Mouse (Mus musculus) frontal cortex, adult 2 months (tissue): ENCODE measurements around the gene Etv1. TPM values are rescaled to one million over a fixed set of nuclear protein-coding genes. Genes with fewer than 3 reads are reported as not detected.

ENCODE experiments used
- DNase-seq, 2 experiments: peaks; one replicate each; pipeline ENCODE4 v3.0.0; 2022; ENCODE audit warnings: low spot score in 1 of 2; ENCODE audit errors: extremely low spot score in 1 of 2
- polyA plus RNA-seq: library from polyadenylated mRNA; depleted of rRNA; stranded (reverse); fragments of >200 nt; gene quantifications from 2 replicates; pipeline ENCODE4 v1.2.3, GENCODE M21; 2012; rRNA removed

The Etv1 gene
- polyA plus RNA-seq, result 43.0 and 48.2 TPM in 2 replicates

DNA sequence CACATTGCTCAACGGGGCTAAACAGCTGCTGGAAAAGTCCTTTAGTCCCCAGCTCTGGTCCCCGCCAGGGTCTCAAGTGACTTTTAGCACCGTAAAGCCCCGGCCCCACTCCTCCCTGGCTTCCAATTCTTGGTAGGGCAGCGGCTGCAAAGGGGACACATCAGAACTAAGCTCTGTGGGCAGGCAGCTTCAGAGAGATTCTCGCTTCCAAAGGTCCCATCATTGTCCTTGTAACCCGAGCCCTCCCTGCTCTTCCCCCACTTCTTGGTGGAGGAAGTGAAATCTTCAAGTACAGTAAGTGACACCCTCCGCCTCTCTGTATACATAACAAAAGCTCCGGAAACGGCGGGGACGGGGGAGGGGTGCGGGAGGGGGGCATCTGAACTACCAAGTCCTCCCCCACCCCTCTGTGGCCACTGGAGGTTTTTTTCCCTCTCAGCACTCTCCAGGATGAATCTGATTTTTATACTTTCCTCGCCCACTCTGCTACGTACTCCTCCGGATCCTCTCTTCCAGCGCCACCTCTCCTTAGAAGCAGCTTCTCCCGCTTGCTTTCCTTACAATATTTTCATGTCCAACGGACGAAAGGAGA lies at the start of gene Etv1:
TSS of gene Etv1 (plus strand) at position 195 of the 592 bp plus-strand sequence.
- DNase-seq, result peak in 1 of 2 experiments; percentile 51

DNA sequence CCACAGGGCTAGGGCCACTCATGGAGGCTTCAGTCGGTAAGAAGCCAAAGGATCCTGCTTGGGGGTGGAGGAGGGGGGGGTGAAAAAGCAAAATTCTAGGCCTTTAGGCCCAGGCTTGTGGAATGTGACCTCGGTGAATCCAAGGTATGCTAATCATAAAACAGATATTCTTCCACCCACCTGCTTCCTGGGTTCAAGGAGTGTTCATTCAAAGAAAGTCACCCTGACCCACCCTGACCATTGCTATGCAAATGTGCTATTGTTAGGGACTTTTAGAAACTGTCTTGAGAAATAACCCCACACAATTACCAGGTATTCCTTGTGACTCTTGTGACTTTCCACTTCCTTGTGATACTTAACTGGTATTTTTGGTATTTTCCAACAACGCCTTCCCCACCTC lies 49.5 kb upstream of the Etv1 start:
- no peak for DNase-seq

DNA sequence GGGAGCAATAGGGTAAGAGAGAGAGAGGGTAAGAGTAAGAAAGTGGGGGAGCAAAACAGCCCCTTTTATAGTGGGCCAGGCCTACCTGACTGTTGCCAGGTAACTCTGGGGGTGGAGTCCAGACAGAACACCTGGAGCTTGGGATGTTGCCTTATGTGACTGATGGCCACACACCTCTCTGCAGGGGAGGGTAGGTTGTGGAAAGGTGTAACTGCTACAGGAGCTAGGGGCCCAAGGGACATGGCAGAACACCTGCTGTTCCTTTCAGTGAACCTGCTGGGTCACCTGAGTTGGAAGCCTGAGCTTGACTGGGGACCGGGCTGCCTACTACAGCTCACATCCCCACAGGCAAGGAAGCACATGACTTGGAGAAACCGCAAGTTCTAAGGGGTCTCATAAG lies 48.4 kb upstream of the Etv1 start:
- DNase-seq, result no peak

DNA sequence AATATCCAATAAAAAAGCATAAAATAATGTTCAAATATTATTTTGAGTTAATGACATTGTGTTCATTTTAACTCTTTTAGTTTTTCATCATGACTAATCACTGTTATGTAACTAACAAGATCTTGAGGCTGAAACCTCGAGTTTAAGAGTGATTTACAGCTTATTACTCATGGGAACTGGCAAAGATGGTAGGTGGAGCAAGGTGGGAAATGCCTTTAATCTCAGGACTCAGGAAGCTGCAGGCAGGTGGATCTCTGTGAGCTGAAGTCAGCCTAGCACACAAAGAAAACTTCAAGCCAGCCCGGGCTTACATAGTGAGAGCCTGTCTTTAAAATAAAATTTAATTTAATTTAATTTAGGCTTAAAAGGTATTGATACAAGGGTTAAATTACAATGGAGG lies 19.9 kb upstream of the Etv1 start:
- no peak for DNase-seq

DNA sequence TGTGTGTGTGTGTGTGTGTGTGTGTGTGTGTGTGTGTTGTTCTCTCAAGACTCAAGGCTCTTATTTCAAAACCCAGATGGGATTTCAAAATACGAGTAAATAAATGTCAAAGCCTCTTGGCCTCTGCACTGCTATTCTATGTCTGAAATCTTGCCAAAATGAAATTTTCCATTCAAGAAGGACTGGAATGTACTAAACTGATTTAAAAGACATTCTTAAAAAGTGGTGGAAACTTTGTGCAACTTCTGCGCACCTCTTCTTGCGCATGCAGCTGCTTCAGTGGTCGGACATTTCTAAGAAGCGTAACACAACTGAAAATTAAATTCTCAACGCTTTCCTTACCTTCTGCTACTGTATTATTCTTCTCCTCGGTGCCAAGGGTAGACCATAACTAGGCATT lies 1.9 kb upstream of the Etv1 start:
- no peak for DNase-seq

DNA sequence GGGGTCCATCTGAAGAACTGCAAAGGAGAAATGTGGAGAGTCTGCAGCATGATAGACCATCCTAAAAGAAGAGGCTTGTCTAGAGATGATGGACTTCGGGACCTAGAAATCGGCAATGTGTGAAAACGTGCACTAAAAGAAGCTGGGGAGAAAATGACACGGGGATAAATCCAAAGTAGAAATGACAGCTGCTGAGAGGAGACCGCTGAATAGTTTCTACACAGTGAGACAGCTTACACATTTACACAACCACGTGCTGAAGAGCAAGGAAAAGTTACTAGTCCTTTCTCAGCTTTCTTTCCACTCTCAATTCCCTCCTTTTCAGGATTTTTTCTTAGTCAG lies 1.3 kb upstream of the Etv1 start:
- no peak for DNase-seq

DNA sequence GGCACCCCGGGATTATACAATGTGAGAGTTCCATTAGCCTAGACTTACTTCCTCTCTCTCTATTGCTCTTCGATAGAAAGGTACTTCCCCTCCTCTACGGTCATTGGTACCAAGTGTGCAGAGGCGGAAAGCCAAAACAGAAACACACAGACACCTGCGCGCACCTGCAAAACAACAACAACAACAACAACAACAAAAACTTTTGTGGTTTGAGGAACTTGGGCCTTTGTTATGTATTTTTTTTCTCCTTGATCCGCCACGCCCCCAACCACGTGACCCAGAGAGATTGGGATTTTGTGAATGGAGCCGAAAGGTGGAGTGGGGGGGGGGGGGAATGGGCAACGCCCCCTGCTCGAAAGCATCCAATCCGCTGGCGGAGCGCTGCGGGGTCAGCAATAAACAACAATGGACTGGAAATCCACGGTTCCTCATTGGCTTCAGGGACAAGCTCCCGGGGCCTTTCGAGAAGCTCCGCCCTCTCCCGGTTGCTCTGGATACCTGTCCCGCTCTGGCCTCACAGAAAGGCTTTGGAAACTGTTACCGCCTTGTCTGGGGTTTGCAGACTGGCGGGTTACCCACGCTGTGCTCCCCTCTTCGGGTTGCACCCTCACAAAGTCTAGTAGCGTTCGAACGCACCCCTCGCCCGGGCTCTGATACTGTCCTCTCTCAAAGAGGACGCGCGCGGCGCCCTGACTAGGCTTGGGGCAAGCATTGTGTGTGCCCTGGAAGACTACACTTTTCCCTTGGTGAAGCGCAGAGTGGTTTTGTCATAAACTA lies 693 bp upstream of the Etv1 start:
- peak; percentile 72 to 77 for DNase-seq

DNA sequence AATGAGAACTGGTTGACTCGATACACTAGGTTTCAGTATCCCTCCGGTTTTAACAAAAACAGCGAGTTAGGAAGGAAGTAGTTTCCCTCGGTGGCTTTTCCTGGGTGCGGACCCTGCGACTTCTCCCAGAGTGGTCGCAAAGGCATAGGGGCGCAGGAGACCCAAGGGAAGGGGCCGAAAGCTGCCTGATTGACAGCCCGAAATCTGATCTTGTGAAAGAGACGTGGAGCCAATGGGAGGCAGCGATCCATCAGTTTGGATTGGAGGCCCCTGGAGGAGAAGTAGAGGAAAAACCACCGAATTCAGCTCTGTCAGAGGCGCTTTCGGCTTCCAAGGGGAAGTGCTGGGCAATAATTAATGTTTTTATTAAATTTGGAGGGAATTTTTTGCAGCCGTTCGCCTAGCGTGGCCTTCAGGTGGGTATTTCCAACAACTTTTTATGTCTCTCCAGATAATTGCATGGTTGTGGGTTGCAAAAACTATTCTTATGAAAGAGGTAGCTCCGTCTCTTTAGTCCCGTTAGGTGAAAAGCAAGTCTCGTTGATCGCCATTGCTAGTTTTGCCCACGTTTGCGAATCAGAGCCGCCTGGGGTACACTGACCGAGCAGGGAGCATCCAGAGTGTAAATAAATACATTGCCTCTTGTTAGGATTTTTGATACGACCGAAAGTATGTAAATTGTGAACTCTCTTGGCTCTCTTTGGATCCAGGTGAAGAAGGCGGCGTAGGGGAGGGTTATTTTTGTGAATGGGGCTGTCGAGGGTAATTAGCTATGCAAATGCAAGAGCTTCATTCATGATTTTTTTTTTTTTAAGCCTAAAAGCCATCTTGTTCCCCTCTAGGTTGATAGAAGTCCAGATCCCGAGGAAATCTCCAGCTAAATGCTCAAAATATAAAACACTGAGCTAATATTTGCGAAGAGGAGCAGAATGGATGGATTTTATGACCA lies 1.1 kb downstream of the Etv1 start:
- peak; percentile 53 to 76 for DNase-seq

DNA sequence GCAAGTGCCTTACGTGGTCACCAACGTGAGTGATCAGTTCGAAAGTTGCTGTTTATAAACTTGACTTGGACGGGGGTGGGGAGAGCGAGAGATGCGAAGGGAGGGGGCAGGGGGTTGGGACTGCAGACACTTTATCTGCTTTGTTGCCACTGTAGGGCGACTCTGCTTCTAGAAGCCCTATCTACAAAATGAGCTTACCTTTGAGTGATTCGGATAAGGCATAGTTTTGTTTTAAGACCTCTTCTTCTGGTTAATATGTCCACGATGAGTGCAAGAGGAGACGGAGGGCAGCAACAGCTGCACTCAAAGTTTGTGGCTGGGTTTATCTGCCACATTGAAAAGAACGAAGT lies 1.8 kb downstream of the Etv1 start:
- DNase-seq, result peak in 1 of 2 experiments; percentile 22

DNA sequence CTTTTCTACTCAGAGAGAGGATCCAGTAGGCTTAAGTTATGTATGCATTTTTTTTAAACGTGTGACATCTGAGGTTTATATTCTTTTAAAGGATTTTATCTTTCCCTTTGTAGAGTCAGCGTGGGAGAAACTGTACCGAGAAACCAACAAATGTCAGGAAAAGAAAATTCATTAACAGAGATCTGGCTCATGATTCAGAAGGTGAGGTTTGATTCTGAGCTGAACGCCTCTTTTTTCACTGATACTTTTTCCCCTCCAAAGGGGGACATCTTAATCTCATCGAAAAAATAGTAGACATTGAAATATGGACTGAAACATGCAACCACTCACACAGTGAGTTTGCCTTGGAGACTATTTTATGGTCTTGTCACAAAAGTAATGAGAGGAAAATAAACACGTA lies 2.5 kb downstream of the Etv1 start:
- no peak for DNase-seq

DNA sequence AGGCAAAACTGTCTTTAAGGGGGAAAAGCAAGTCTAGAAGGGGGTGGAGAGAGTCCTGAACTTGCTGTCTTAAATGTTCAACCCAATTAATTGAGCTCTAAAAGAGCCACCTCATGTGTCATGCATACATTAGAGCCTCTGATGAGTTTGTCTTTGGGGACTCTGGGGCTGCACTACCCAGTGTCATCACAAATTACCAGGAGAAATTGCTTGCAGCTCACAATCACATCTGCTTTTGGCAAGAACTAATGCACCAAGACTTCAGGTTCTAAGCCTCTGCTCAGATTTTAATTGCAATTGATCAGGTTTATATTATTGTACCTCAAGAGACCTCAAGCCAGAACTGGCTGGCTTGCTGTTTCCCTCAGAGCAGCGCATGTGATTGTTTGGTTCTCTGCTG lies 4.1 kb downstream of the Etv1 start:
- no peak for DNase-seq

DNA sequence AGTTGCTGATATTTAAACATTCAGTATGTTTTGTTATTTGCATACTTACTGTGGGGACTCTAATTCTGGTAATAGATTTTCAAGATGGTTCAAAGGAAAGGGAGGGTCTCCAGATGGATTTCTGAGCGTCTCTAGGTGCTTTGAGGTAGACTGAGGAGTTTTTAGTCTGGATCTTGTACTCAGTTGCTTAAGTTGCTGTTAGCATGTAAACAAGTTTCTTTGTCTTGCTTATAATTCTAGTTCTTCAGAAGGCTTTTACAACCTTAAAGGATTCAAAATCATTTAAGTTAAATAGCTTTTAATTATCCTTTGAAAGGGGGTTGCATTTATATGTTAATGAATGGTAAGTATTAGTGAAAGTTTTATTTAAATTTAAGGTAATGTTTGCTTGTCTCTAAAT lies 5.0 kb downstream of the Etv1 start:
- DNase-seq, result no peak

DNA sequence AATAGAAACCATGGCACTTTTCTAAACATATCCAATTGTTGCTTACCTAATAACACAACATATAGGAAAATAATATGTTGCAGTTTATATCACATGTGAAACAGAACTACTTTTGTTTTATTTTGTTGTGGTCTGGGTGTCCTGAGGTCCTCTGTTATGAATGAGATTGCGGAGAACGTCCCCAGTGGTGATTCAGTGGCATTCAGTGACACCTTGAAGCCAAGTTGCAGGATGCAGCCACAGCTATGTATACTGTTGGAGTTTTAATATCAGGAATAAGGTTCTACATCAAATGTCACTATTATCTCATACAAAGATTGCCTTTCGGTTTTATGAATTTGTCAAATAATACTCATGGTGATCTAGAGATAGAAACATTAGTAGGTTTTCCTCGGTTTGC lies 7.4 kb downstream of the Etv1 start:
- DNase-seq, result no peak

DNA sequence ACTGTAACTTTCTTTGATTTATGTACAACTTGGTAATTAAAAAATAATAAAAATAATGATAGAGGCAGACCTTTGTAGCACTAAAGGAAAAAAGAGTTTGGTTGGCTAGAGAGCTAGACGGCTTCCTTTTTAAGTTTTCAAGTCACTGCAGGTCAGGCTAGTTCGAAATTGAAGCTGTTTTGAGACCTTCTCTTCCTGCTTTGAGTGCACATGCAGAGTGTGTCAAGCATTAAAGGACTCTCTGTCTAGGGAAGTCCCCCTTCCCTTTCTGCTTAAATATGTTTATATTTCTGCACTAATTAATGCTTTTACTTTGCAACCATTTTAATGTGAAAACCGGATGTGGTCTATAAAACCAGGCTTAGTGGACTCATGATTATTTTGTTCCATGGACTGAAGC lies 8.5 kb downstream of the Etv1 start:
- no peak for DNase-seq

DNA sequence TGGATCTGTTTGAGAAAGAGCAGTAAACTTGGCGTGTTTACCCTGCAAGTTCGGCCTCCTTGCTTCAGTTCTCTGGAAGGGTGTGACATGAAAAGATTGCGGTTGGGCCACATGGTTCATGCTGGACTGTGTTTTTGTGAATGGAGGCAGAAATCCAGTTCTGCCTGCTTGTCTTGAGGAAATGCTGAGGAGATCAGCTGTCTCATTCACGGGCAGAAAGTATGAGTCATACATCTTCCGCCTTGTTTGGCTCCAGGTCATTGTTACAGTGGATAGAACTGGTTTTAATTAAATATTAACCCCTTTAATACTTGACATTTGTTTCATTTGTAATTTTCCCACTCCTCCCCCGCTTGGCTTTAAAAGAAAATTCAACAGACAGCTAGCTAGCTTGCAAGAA lies 9.4 kb downstream of the Etv1 start:
- peak in 1 of 2 experiments; percentile 36 for DNase-seq

DNA sequence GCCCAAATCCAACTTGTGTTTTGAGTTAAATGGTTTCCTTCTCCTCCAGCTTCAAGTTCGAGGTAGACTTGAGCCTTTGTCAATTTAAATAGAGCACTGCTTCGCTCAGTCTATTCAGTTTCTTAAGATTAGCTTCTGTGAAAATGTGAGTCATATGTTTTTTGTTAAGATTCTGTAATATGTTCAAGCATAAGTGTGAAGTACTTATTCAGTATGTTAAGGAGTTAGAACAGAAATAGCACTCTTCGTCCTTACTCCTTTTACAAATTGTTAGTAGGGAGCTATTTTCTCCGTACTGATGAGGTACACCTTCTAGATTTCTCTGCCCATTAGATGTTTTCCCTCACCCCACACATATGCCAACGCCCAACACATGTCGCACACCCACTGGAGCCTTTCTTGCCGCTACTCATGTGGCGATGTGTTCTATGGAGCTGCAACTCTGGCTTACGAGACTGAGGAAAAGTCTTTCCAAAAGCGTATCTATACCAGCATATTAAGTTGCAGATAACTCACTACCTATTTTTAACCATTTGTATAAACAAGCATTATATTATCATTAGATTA lies 10.7 kb downstream of the Etv1 start:
- DNase-seq, result peak in 1 of 2 experiments; percentile 56

DNA sequence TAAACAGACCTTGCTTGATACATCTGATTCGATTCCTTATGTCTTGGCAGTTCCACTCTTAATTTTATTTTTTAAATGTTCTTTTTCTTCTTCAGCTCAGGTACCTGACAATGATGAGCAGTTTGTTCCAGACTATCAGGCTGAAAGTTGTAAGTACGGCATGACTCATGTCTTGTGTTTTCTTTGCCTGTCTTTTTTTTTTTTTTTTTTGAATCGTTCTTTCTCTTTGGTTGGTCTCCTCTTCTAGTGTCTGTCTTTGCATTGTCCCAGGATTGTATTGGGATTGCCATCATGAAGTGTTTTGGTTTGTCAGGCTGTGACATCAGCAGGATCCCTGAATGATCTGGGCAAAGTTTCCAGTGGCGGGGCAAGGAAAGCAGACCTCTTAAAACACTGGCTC lies 13.9 kb downstream of the Etv1 start:
- DNase-seq, result no peak

DNA sequence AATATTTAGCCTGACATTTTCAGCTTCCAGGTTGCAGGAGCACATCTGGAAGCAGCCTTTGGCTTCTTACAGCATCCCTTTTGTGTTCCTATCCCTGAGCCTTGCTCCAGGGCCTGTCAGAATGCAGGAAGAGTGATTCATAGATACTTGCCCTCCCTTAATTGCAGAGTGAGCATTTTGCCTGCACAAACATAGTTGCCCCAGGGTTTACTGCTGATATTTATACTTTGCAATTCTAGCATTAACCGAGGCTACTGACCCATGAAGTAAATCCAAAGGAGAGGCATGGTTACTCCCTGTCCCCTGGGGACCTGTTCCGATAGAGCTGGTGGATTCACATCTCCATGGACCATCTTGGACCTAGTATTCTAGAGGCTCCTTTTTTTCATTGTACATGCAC lies 14.5 kb downstream of the Etv1 start:
- DNase-seq, result no peak

DNA sequence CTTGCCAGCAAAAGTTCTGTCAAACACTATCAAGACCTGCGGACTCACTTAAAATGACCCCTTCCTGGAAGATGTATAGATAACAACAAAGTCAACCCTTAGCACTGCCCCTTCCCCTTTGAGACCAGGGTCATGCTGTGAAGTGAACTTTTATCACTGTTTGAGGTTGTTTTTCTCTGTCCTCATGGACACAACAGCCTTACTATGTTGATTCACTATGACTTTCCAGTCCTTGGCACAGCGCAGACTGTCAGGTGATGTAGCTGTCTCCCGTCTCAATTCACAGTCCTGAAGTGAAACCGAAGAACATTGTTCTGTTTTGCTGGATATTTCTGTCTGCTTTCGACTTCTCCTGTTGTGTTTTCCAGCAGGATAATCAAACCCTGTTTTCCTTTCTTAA lies 27.9 kb downstream of the Etv1 start:
- no peak for DNase-seq

DNA sequence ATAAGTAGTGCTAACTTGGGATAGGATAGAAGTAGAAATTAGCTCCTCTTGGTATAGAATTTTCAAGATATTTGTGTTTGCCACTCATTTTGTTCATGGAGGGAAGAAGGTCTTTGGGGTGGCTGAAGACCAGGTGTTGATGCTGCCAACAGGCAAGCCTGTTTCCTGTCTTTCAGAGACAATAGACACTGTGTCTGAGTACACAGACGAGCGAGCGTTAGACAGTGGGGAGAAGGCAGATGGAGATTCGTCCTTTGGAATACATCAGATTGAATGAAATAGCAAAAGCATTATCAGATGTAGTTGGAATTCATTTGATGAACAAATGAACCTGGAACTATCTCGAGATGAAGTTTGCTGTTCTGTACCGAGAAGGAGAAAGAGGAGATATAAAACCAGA lies 33.2 kb downstream of the Etv1 start:
- no peak for DNase-seq
